Mouse (Mus musculus) thymus, adult 2 months (tissue): ENCODE data around the gene Prpf6.

Source experiments
- CTCF ChIP-seq: fragments of 200-500 bp; IDR thresholded peaks from 2 replicates; pipeline ENCODE4 v1.5.1; 2012; ENCODE audit warnings: mild to moderate bottlenecking, control low read depth, low read length, moderate library complexity, borderline replicate concordance; ENCODE audit not compliant: control insufficient read depth, poor library complexity, insufficient read depth; ENCODE audit errors: extremely low read depth
- POLR2A ChIP-seq: fragments of 200-500 bp; IDR thresholded peaks from 2 replicates; pipeline ENCODE4 v1.6.1; 2012; ENCODE audit warnings: mild to moderate bottlenecking, low read length, control low read depth, moderate library complexity; ENCODE audit not compliant: control insufficient read depth, poor library complexity, insufficient read depth; ENCODE audit errors: extremely low read depth

- TF ChIP-seq POLR2A = no peak
- TF ChIP-seq CTCF = no peak
Measured at GRCm38 (mm10) chr2:181584411-181584942, 7.2 kb upstream of the Prpf6 start, which contains the start of gene Uckl1.
